Mouse (Mus musculus) adrenal gland, postnatal 25 days (tissue): ENCODE measurements at regions not wholly inside any gene's neighbourhood (a gene's known extent, or its start where the extent isn't known, plus 50 kb on each side); places are given as distances from the start of the nearest gene placed in this dataset.
A peak's percentile ranks its signal among the peaks of the same experiment; 100 is the strongest.

Experiments
- DNase-seq: peaks from one replicate; pipeline ENCODE4 v3.0.0; 2021; ENCODE audit warnings: mixed read lengths

- DNase-seq, result no peak
Observed at GRCm38 (mm10) chr10:98720256-98721005, 193.8 kb upstream of the Atp2b1 start.

DNA sequence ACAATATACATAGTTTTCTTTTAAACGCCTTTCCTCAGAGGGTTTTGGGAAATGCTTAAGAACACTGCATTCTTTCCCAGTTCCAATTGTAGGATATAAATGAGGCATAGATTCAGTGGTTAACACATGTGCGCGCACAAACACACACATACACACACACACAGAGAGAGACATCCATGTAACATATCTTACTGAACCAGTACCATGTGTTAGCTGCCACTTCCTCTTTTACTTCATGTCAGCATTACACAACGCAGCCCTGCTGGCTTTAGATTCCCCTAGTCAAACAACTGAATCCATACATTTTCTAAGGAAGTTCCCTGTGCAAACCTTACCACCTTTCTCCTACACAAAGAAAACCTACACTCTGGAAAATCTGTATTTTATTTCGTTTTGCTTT, 189.1 kb upstream of the Atp2b1 start:
- DNase-seq, result no peak

GRCm38 (mm10) chr10:98727130-98727529, 187.1 kb upstream of the Atp2b1 start:
- DNase-seq, result no peak

DNA sequence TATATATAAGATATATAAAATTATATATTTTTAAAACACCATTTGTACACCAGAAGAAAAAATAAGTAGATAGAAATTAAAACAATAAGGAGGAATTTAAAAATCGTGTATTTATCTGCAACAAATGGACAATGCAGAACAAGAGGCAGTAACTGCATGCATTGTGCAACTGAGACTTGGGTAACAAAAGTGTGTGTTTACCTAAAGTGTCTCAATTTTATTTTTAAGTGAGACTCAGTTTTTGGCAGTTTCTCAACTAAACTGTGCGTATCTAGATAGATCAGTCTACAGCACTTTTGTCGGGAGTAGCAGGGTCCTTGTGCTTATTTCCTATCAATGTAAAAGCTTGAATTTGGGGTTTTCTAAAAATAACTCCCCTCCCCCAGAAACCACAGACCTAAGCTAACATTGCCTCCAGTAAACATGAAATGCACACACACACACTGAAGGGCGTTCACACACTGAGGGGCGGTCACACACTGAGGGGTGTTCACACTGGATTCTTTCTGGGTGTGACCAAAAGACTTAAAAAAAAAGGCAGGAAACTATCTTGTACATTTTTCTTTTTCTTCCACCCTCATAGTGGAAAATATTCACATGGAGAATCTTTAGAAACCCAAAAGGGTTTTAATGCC, 185.7 kb upstream of the Atp2b1 start:
- no peak for DNase-seq

- DNase-seq, result no peak
Observed at GRCm38 (mm10) chr10:98733950-98734585, 180.1 kb upstream of the Atp2b1 start.

- DNase-seq, result no peak
Observed at GRCm38 (mm10) chr10:98740507-98741147, 173.6 kb upstream of the Atp2b1 start.

DNA sequence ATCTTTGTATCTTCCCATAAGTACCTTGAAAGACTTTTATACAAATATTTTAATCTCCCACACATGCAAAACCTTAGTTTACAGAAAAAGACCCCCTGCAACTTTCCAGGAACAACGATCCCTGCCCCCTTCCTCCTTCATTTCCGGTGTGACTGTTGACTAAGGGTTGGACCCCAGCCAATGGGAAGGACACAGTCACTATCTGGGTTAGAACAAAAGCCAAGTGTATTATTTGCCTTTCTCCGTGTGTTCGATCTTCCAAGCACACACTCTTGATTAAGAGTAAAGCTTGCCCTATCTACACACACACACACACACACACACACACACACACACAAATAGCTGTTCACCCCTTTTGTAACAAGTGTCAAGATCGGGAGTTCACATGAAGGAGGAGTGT, 172.8 kb upstream of the Atp2b1 start:
- DNase-seq, result peak; percentile 4

DNA sequence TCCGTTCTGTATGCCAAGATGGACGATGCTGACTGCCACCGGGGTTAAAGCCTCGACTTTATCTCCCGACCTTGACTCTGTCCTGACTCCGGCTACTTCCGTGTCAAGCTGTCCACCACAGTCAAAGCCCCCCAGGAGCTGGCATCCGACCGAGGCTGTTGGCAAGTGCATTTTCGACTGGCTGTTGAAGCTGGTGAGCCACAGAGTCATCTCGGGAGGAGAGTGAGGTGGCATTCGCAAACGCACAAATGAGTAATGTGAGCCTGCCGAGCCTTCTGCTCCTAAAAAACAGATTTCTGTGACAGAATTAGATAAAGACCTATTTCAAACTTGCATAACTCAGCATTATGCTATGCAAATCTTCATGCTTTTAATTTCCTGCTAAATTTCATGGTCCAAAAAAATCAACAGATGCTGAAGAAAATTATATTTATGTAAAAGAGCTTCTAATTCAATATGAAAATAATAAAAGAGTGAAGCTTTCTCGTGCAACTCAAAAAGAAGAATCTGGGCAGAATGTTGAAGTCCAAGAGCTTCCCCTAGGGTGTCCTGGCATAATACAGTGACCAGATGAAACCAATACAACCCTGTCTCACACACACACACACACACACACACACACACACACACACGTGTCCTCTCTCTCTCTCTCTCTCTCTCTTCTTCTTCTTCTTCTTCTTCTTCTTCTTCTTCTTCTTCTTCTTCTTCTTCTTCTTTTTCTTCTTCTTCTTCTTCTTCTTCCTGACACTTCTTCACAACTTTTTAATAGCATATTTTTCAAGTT, 171.2 kb upstream of the Atp2b1 start:
- DNase-seq, result peak; percentile 56

- no peak for DNase-seq
Observed at GRCm38 (mm10) chr10:98744246-98744645, 170.0 kb upstream of the Atp2b1 start.

- no peak for DNase-seq
Observed at GRCm38 (mm10) chr10:98744662-98745061, 169.5 kb upstream of the Atp2b1 start.

GRCm38 (mm10) chr10:98745409-98745808, 168.8 kb upstream of the Atp2b1 start:
- DNase-seq, result no peak

- no peak for DNase-seq
Observed at GRCm38 (mm10) chr10:98745861-98746260, 168.3 kb upstream of the Atp2b1 start.

- DNase-seq, result no peak
Observed at GRCm38 (mm10) chr10:98748856-98749583, 165.2 kb upstream of the Atp2b1 start.

DNA sequence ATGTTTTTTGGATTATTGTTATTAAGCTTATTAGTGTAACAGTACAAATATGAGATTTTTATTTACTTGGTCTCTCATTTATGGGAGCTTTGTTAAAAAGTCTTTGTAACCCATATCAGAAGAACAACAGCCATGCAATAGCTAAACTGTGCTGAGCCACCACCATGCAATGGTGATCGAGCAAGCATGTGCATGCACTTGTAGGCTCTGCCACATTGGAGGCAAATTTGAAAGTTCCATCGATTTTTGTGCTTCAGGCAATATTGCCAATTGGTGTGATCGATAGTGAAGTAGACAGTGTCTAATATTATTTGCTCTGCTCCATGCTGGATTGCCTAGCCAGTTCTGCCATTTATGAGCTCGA, 164.6 kb upstream of the Atp2b1 start:
- DNase-seq, result no peak

DNA sequence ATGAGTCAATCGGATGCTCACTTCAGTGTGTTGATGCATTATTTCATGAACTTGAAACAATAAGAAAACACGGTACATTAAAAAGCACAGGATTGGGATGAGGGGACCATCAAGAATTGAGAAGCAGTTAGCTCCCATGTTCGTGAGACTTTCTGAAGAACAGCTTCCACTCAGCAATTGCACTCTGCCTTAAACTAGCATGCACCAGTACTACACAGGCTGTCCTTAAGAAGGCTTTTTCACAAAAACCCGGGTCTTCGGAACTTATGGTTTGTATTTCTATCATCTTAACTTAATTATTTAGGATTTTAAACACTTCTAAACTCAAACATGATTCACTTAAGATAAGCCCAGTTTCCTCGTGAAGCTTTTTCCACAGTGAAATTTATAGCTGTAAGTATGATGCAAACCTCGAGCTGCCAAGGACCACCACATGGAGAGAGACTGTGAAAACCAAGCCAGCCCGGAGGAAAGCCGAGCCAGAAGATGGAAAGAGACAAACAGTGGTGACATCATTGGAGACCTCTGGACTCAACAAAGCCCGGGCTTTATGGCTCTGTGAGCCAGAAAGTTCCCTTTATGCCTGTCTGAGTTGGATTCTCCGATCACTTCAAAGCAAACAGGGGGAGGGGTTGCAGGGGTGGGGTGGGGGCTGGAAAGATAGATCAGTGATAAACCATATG, 162.7 kb upstream of the Atp2b1 start:
- no peak for DNase-seq

DNA sequence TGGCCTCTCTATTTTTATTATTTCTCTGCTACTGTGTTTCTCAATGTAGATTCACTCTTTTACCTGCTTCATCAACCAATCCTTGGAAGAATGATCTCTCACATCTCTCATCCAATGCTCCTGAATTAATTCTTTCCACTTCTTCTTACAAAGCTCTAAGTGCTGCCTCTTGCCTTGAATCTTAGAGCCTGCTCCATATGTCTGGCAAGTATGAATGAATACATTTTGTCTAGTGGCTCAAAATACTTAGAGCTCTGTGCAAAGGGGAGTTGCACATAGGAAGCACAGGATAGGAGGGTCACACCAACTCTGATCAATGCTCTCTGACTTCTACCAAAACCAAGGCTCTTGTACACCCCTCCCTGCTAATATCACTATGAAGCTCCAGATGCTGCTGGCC, 153.1 kb upstream of the Atp2b1 start:
- no peak for DNase-seq

- no peak for DNase-seq
Observed at GRCm38 (mm10) chr10:98765786-98766419, 148.3 kb upstream of the Atp2b1 start.

- no peak for DNase-seq
Observed at GRCm38 (mm10) chr10:98779783-98780182, 134.4 kb upstream of the Atp2b1 start.

GRCm38 (mm10) chr10:98780938-98781337, 133.3 kb upstream of the Atp2b1 start:
- no peak for DNase-seq

- DNase-seq, result no peak
Observed at GRCm38 (mm10) chr10:98781888-98782351, 132.3 kb upstream of the Atp2b1 start.
